Comparison of ENCODE assay signal across 22 mouse cellular contexts in genomic region chr10:20550161-20550560, GRCm38 (mm10).
DNase-seq lines count a peak whose midpoint lies in the region; ATAC-seq and TF ChIP-seq lines count a peak whose summit lies in the region.
"Had no signal": no experiment of that assay in that cellular context is flagged by ENCODE, and none has a peak within 500 bp of the region (broad histone marks: within the 10 kb centered on the region; RNA-seq: fewer than 3 reads in every experiment).

No protein-coding gene starts in this region.

- TF ChIP-seq POLR2A in kidney, adult 2 months (IDR thresholded peaks at IDR 0.05; ENCODE audit: low read depth, low read length), result no peak

- no peaks in the 10 kb centered on the region for H3K36me3 ChIP-seq in forebrain, embryonic 13.5 days (ENCODE audit: poor library complexity, severe bottlenecking)
- H3K36me3 ChIP-seq in forebrain, embryonic 11.5 days (ENCODE audit: control insufficient read depth, insufficient read depth, low read length), result no peaks in the 10 kb centered on the region
- no peaks in the 10 kb centered on the region for H3K36me3 ChIP-seq in kidney, adult 2 months (ENCODE audit: control insufficient read depth, insufficient read depth, low read length)
- no peaks in the 10 kb centered on the region for H3K36me3 ChIP-seq in kidney, embryonic 15.5 days
- no peaks in the 10 kb centered on the region for H3K36me3 ChIP-seq in midbrain, embryonic 11.5 days (ENCODE audit: control insufficient read depth, insufficient read depth, low read length)
- no peaks in the 10 kb centered on the region for H3K36me3 ChIP-seq in midbrain, embryonic 15.5 days (replicated peaks)
- H3K36me3 ChIP-seq: embryonic facial prominence, embryonic 15.5 days; G1E; hindbrain, embryonic 15.5 days; midbrain, embryonic 10.5 days; neural tube, embryonic 13.5 days had no signal

- peaks cover 23% of the 10 kb centered on the region for H3K4me1 ChIP-seq in forebrain, embryonic 13.5 days
- H3K4me1 ChIP-seq in forebrain, embryonic 11.5 days (replicated peaks; ENCODE audit: control insufficient read depth, insufficient read depth, low read length), result peaks cover 3% of the 10 kb centered on the region; the same call in 1 of the 2 replicates
- H3K4me1 ChIP-seq in kidney, adult 2 months (ENCODE audit: control insufficient read depth, insufficient read depth, low read length), result peaks cover 11% of the 10 kb centered on the region; the same call in 1 of the 2 replicates
- H3K4me1 ChIP-seq in kidney, embryonic 15.5 days, result peaks cover 37% of the 10 kb centered on the region
- H3K4me1 ChIP-seq in midbrain, embryonic 11.5 days (ENCODE audit: control insufficient read depth, insufficient read depth, low read length), result peaks cover 18% of the 10 kb centered on the region
- peaks cover 20% of the 10 kb centered on the region for H3K4me1 ChIP-seq in midbrain, embryonic 15.5 days

- no peak for DNase-seq in forebrain, embryonic 11.5 days (ENCODE audit: low spot score)
- peak; percentile 12 for DNase-seq in kidney, adult 2 months
- peak; percentile 69 for DNase-seq in midbrain, embryonic 11.5 days (ENCODE audit: low spot score, missing footprints)
- no peak for DNase-seq in urinary bladder, adult 18-20 months (ENCODE audit: low spot score in 2 of 2)
- DNase-seq: cerebellum, adult 11-12 months; cerebellum, postnatal 14 days; embryo, embryonic 11 days; right cerebral cortex, adult 18-20 months; thymus, postnatal 14 days had no signal

- H3K9ac ChIP-seq in forebrain, embryonic 13.5 days, result no peak overlapping the region
- no peak overlapping the region for H3K9ac ChIP-seq in forebrain, embryonic 11.5 days (ENCODE audit: low read length)
- H3K9ac ChIP-seq in kidney, embryonic 15.5 days, result no peak overlapping the region
- H3K9ac ChIP-seq in midbrain, embryonic 11.5 days (ENCODE audit: low read length), result no peak overlapping the region
- H3K9ac ChIP-seq in midbrain, embryonic 15.5 days, result no peak overlapping the region
- H3K9ac ChIP-seq: embryonic facial prominence, embryonic 15.5 days; hindbrain, embryonic 15.5 days; liver, embryonic 14.5 days; neural tube, embryonic 13.5 days had no signal

- TF ChIP-seq CTCF in kidney, adult 2 months (conservative IDR thresholded peaks at IDR 0.05; ENCODE audit: insufficient read depth, insufficient read length, low read depth, low read length), result no peak

- H3K9me3 ChIP-seq in forebrain, embryonic 13.5 days (replicated peaks), result no peaks in the 10 kb centered on the region
- H3K9me3 ChIP-seq in forebrain, embryonic 11.5 days (ENCODE audit: control insufficient read depth, low read length), result no peaks in the 10 kb centered on the region
- H3K9me3 ChIP-seq in kidney, embryonic 15.5 days (replicated peaks), result no peaks in the 10 kb centered on the region
- H3K9me3 ChIP-seq in midbrain, embryonic 11.5 days (ENCODE audit: control insufficient read depth, low read length), result no peaks in the 10 kb centered on the region
- no peaks in the 10 kb centered on the region for H3K9me3 ChIP-seq in midbrain, embryonic 15.5 days
- H3K9me3 ChIP-seq: embryonic facial prominence, embryonic 15.5 days; G1E; hindbrain, embryonic 15.5 days; midbrain, embryonic 10.5 days; neural tube, embryonic 13.5 days had no signal

- H3K4me3 ChIP-seq in forebrain, embryonic 13.5 days, result no peak overlapping the region
- no peak overlapping the region for H3K4me3 ChIP-seq in forebrain, embryonic 11.5 days (ENCODE audit: low read depth, low read length)
- no peak overlapping the region for H3K4me3 ChIP-seq in kidney, adult 2 months (ENCODE audit: insufficient read depth, low read depth, low read length)
- no peak overlapping the region for H3K4me3 ChIP-seq in kidney, embryonic 15.5 days (replicated peaks)
- no peak overlapping the region for H3K4me3 ChIP-seq in midbrain, embryonic 11.5 days (ENCODE audit: low read depth, low read length)
- H3K4me3 ChIP-seq in midbrain, embryonic 15.5 days, result no peak overlapping the region
- H3K4me3 ChIP-seq: embryonic facial prominence, embryonic 15.5 days; hindbrain, embryonic 15.5 days; neural tube, embryonic 13.5 days had no signal

- no peak overlapping the region for H3K4me2 ChIP-seq in forebrain, embryonic 13.5 days
- H3K4me2 ChIP-seq in forebrain, embryonic 11.5 days (ENCODE audit: low read depth, low read length, severe bottlenecking), result no peak overlapping the region
- no peak overlapping the region for H3K4me2 ChIP-seq in kidney, embryonic 15.5 days
- H3K4me2 ChIP-seq in midbrain, embryonic 11.5 days, result no peak overlapping the region
- no peak overlapping the region for H3K4me2 ChIP-seq in midbrain, embryonic 15.5 days
- H3K4me2 ChIP-seq: embryonic facial prominence, embryonic 15.5 days; hindbrain, embryonic 15.5 days; neural tube, embryonic 13.5 days had no signal

- H3K27me3 ChIP-seq in forebrain, embryonic 13.5 days, result no peaks in the 10 kb centered on the region
- H3K27me3 ChIP-seq in forebrain, embryonic 11.5 days (ENCODE audit: control insufficient read depth, insufficient read depth, low read length), result no peaks in the 10 kb centered on the region
- no peaks in the 10 kb centered on the region for H3K27me3 ChIP-seq in kidney, adult 2 months (replicated peaks; ENCODE audit: control insufficient read depth, insufficient read depth, low read length)
- no peaks in the 10 kb centered on the region for H3K27me3 ChIP-seq in kidney, embryonic 15.5 days
- peaks cover 3% of the 10 kb centered on the region; the same call in 1 of the 2 replicates for H3K27me3 ChIP-seq in midbrain, embryonic 11.5 days (ENCODE audit: control insufficient read depth, insufficient read depth, low read length)
- H3K27me3 ChIP-seq in midbrain, embryonic 15.5 days (replicated peaks), result no peaks in the 10 kb centered on the region
- H3K27me3 ChIP-seq: embryonic facial prominence, embryonic 15.5 days; hindbrain, embryonic 15.5 days; neural tube, embryonic 13.5 days had no signal

- no peak overlapping the region for H3K27ac ChIP-seq in forebrain, embryonic 13.5 days
- H3K27ac ChIP-seq in forebrain, embryonic 11.5 days (ENCODE audit: low read depth, low read length), result no peak overlapping the region
- peak overlapping the region; percentile 35; the same call in 1 of the 2 replicates for H3K27ac ChIP-seq in kidney, adult 2 months (ENCODE audit: insufficient read depth, low read depth, low read length)
- H3K27ac ChIP-seq in kidney, embryonic 15.5 days, result no peak overlapping the region
- no peak overlapping the region for H3K27ac ChIP-seq in midbrain, embryonic 11.5 days (ENCODE audit: low read depth, low read length)
- H3K27ac ChIP-seq in midbrain, embryonic 15.5 days, result no peak overlapping the region
- H3K27ac ChIP-seq: hindbrain, embryonic 15.5 days; liver, embryonic 14.5 days; macrophage; stomach, postnatal 0 days had no signal

- peak; percentile 42; the same call in 1 of the 2 replicates for ATAC-seq in forebrain, embryonic 13.5 days
- no peak for ATAC-seq in forebrain, embryonic 11.5 days (replicated peaks; ENCODE audit: low FRiP score)
- no peak for ATAC-seq in kidney, embryonic 15.5 days (replicated peaks; ENCODE audit: low FRiP score)
- no peak for ATAC-seq in midbrain, embryonic 11.5 days (ENCODE audit: low FRiP score)
- ATAC-seq in midbrain, embryonic 15.5 days (replicated peaks), result no peak
- ATAC-seq: activated CD4-positive, CD25-positive, alpha-beta regulatory T cell, adult 4 months; intestine, embryonic 16.5 days had no signal

- 65% methylated on average over 5 of the region's 5 CpGs for WGBS in forebrain, embryonic 13.5 days
- 67% methylated on average over 5 of the region's 5 CpGs for WGBS in forebrain, embryonic 11.5 days
- WGBS in kidney, adult 2 months, result 70% methylated on average over 5 of the region's 5 CpGs
- 73% methylated on average over 5 of the region's 5 CpGs for WGBS in kidney, embryonic 15.5 days
- WGBS in midbrain, embryonic 11.5 days, result 37% methylated on average over 5 of the region's 5 CpGs
- 39% methylated on average over 5 of the region's 5 CpGs for WGBS in midbrain, embryonic 15.5 days

Comparison
In these comparisons a context has a peak if more than half of its experiments do, and no peak if none do; other contexts are left out.
1. DNase-seq: peak in kidney, adult 2 months (single experiment) and midbrain, embryonic 11.5 days (single experiment); none in forebrain, embryonic 11.5 days (single experiment) and urinary bladder, adult 18-20 months (0 of 2).